Mouse (Mus musculus): Measurements from ENCODE around the gene Ebi3. TPM values are rescaled to one million over a fixed set of nuclear protein-coding genes. Genes with fewer than 3 reads are reported as not detected.

Ebi3 gene
- polyA plus RNA-seq, 1 experiment from 2014 or later = 2.3 TPM

GRCm38 (mm10) chr17:56005415-56006061 is 53.1 kb downstream of the Ebi3 start, which contains the start of the genes Stap2 and Mpnd:
Stap2 (minus strand) TSS chr17:56005584.
Mpnd (plus strand) TSS chr17:56005711.
- DNase-seq (ENCODE audit: low spot score) = no peak
- H3K4me3 ChIP-seq (ENCODE audit: low read depth, low read length) = no peak within 1 kb of the TSS
- no peaks in the 10 kb centered on the region for H3K36me3 ChIP-seq (ENCODE audit: control insufficient read depth, insufficient read depth, low read length)
- 49% methylated on average over 13 of the region's 13 CpGs for WGBS
- peaks cover 10% of the 10 kb centered on the region for H3K4me1 ChIP-seq (ENCODE audit: control insufficient read depth, insufficient read depth, low read length)
- 0 out of 2 replicates have a peak within 1 kb of the TSS, but pooled peaks have one; percentile 2 for H3K4me2 ChIP-seq (ENCODE audit: low read depth)
- H3K27ac ChIP-seq (ENCODE audit: low read depth, low read length) = no peak within 1 kb of the TSS
- 0 out of 2 replicates have a peak, but pooled peaks cover 2% of the 10 kb centered on the region for H3K27me3 ChIP-seq (ENCODE audit: control insufficient read depth, insufficient read depth, low read length)
- no peak for ATAC-seq (ENCODE audit: insufficient read depth, low FRiP score, low TSS enrichment)
- H3K9me3 ChIP-seq (ENCODE audit: control insufficient read depth, low read length) = no peaks in the 10 kb centered on the region
- H3K9ac ChIP-seq (ENCODE audit: low read length) = no peak within 1 kb of the TSS

Other genes starting within 250 kb of the Ebi3 start
- gene Pot1b, start 240.0 kb upstream of the Ebi3 start, polyA plus RNA-seq (2014; fragmentation: Nextera tagmentation; extraction: Ambion mirVana) = 7.3 and 8.3 TPM in 2 replicates
- 0.08 and 0.29 TPM in 2 replicates for gene Adgre4, start 202.7 kb upstream of the Ebi3 start, polyA plus RNA-seq (2014; fragmentation: Nextera tagmentation; extraction: Ambion mirVana)
- gene Zfp119a, start 73.7 kb upstream of the Ebi3 start, polyA plus RNA-seq (2014; fragmentation: Nextera tagmentation; extraction: Ambion mirVana) = 7.9 and 8.2 TPM in 2 replicates
- gene Zfp959, start 60.5 kb upstream of the Ebi3 start, polyA plus RNA-seq (2014; fragmentation: Nextera tagmentation; extraction: Ambion mirVana) = 15.5 and 15.7 TPM in 2 replicates
- gene Zfp119b, start 3.1 kb upstream of the Ebi3 start, polyA plus RNA-seq (2014; fragmentation: Nextera tagmentation; extraction: Ambion mirVana) = 6.1 TPM in 2 replicates
- 19.2 and 25.1 TPM in 2 replicates for gene Yju2, start 6.5 kb downstream of the Ebi3 start, polyA plus RNA-seq (2014; fragmentation: Nextera tagmentation; extraction: Ambion mirVana)
- gene Shd, start 17.8 kb downstream of the Ebi3 start, polyA plus RNA-seq (2014; fragmentation: Nextera tagmentation; extraction: Ambion mirVana) = 89.7 and 95.3 TPM in 2 replicates
- 68.3 and 86.8 TPM in 2 replicates for gene Fsd1, start 33.9 kb downstream of the Ebi3 start, polyA plus RNA-seq (2014; fragmentation: Nextera tagmentation; extraction: Ambion mirVana)
- 5.4 and 6.3 TPM in 2 replicates for gene Stap2, start 52.9 kb downstream of the Ebi3 start, polyA plus RNA-seq (2014; fragmentation: Nextera tagmentation; extraction: Ambion mirVana)
- gene Mpnd, start 53.1 kb downstream of the Ebi3 start, polyA plus RNA-seq (2014; fragmentation: Nextera tagmentation; extraction: Ambion mirVana) = 157 and 176 TPM in 2 replicates
- 122 and 125 TPM in 2 replicates for gene Sh3gl1, start 84.0 kb downstream of the Ebi3 start, polyA plus RNA-seq (2014; fragmentation: Nextera tagmentation; extraction: Ambion mirVana)
- 23.5 and 25.0 TPM in 2 replicates for gene Chaf1a, start 87.8 kb downstream of the Ebi3 start, polyA plus RNA-seq (2014; fragmentation: Nextera tagmentation; extraction: Ambion mirVana)
- gene Ubxn6, start 122.4 kb downstream of the Ebi3 start, polyA plus RNA-seq (2014; fragmentation: Nextera tagmentation; extraction: Ambion mirVana) = 45.3 and 45.6 TPM in 2 replicates
- gene Hdgfl2, start 127.0 kb downstream of the Ebi3 start, polyA plus RNA-seq (2014; fragmentation: Nextera tagmentation; extraction: Ambion mirVana) = 124 and 136 TPM in 2 replicates
- 0.13 TPM in 1 of 2 replicates, not detected in the other for gene Plin4, start 157.2 kb downstream of the Ebi3 start, polyA plus RNA-seq (2014; fragmentation: Nextera tagmentation; extraction: Ambion mirVana)
- 0.16 and 0.23 TPM in 2 replicates for gene Plin5, start 165.0 kb downstream of the Ebi3 start, polyA plus RNA-seq (2014; fragmentation: Nextera tagmentation; extraction: Ambion mirVana)
- gene Lrg1, start 169.4 kb downstream of the Ebi3 start, polyA plus RNA-seq (2014; fragmentation: Nextera tagmentation; extraction: Ambion mirVana) = not detected in 2 replicates
- 3.9 and 4.3 TPM in 2 replicates for gene Sema6b, start 187.7 kb downstream of the Ebi3 start, polyA plus RNA-seq (2014; fragmentation: Nextera tagmentation; extraction: Ambion mirVana)
- gene Tnfaip8l1, start 209.8 kb downstream of the Ebi3 start, polyA plus RNA-seq (2014; fragmentation: Nextera tagmentation; extraction: Ambion mirVana) = 10.2 and 11.0 TPM in 2 replicates
- 67.7 and 71.2 TPM in 2 replicates for gene Mydgf, start 231.3 kb downstream of the Ebi3 start, polyA plus RNA-seq (2014; fragmentation: Nextera tagmentation; extraction: Ambion mirVana)